ENCODE assay signal across 22 mouse cellular contexts in the genomic region with DNA sequence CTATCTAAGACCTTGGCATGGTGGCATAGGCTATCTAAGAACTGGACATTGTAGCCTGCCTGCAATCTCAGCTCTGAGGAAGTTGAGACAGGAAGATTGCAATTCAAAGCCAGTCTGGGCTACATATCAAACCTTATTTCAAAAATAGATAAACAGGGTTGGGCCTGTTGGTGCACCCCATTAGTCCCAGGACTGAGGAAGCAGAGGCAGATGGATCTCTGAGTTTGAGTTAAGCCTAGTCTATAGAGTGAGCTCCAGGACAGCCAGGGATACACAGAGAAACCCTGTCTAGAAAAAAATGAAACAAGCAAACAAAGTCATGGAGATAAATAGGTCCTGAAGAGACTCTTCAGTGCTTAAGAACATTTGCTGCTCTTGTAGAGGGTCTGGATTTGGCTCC. TPM values are rescaled to one million over a fixed set of nuclear protein-coding genes. Genes with fewer than 3 reads are reported as not detected.
A peak's percentile ranks its signal among the peaks of the same experiment; 100 is the strongest.
DNase-seq lines count a peak whose midpoint lies in the region; ATAC-seq and TF ChIP-seq lines count a peak whose summit lies in the region.
"Had no signal": no experiment of that assay in that cellular context is flagged by ENCODE, and none has a peak within 500 bp of the region (broad histone marks: within the 10 kb centered on the region; RNA-seq: fewer than 3 reads in every experiment).

No protein-coding gene starts in this region.

- no peaks in the 10 kb centered on the region for H3K9me3 ChIP-seq in heart, embryonic 11.5 days (replicated peaks; ENCODE audit: control insufficient read depth, low read length)
- H3K9me3 ChIP-seq in intestine, embryonic 14.5 days (ENCODE audit: control insufficient read depth, low read length), result no peaks in the 10 kb centered on the region
- no peaks in the 10 kb centered on the region for H3K9me3 ChIP-seq in intestine, postnatal 0 days (ENCODE audit: control insufficient read depth)
- H3K9me3 ChIP-seq in midbrain, embryonic 11.5 days (ENCODE audit: control insufficient read depth, low read length), result no peaks in the 10 kb centered on the region
- no peaks in the 10 kb centered on the region for H3K9me3 ChIP-seq in midbrain, embryonic 14.5 days (ENCODE audit: control insufficient read depth, low read length)
- no peaks in the 10 kb centered on the region for H3K9me3 ChIP-seq in neural tube, embryonic 15.5 days (replicated peaks)

- TF ChIP-seq CTCF in intestine, postnatal 0 days (IDR thresholded peaks at IDR 0.05; ENCODE audit: low read depth), result no peak

- peaks cover 3% of the 10 kb centered on the region; the same call in 1 of the 2 replicates for H3K27me3 ChIP-seq in heart, embryonic 11.5 days (ENCODE audit: control insufficient read depth, insufficient read depth, low read length)
- H3K27me3 ChIP-seq in intestine, embryonic 14.5 days (replicated peaks; ENCODE audit: control insufficient read depth, insufficient read depth, low read length), result no peaks in the 10 kb centered on the region
- no peaks in the 10 kb centered on the region for H3K27me3 ChIP-seq in intestine, postnatal 0 days (replicated peaks; ENCODE audit: control insufficient read depth, insufficient read depth, low read length)
- H3K27me3 ChIP-seq in midbrain, embryonic 11.5 days (ENCODE audit: control insufficient read depth, insufficient read depth, low read length), result no peaks in the 10 kb centered on the region
- H3K27me3 ChIP-seq in midbrain, embryonic 14.5 days (ENCODE audit: control insufficient read depth, insufficient read depth, low read length), result no peaks in the 10 kb centered on the region
- no peaks in the 10 kb centered on the region for H3K27me3 ChIP-seq in neural tube, embryonic 15.5 days (replicated peaks)
- H3K27me3 ChIP-seq: CH12.LX had no signal

- H3K27ac ChIP-seq in heart, embryonic 11.5 days (ENCODE audit: low read depth, low read length), result no peak overlapping the region
- no peak overlapping the region for H3K27ac ChIP-seq in intestine, embryonic 14.5 days (ENCODE audit: low read depth)
- no peak overlapping the region for H3K27ac ChIP-seq in intestine, postnatal 0 days (ENCODE audit: low read depth, low read length)
- no peak overlapping the region for H3K27ac ChIP-seq in midbrain, embryonic 11.5 days (ENCODE audit: low read depth, low read length)
- no peak overlapping the region for H3K27ac ChIP-seq in midbrain, embryonic 14.5 days (replicated peaks; ENCODE audit: low read depth, low read length)
- H3K27ac ChIP-seq in neural tube, embryonic 15.5 days (replicated peaks), result no peak overlapping the region

- H3K4me3 ChIP-seq in heart, embryonic 11.5 days (ENCODE audit: low read depth, low read length), result no peak overlapping the region
- no peak overlapping the region for H3K4me3 ChIP-seq in intestine, embryonic 14.5 days (ENCODE audit: low read depth, low read length)
- H3K4me3 ChIP-seq in intestine, postnatal 0 days (ENCODE audit: low read depth, low read length), result no peak overlapping the region
- no peak overlapping the region for H3K4me3 ChIP-seq in midbrain, embryonic 11.5 days (ENCODE audit: low read depth, low read length)
- no peak overlapping the region for H3K4me3 ChIP-seq in midbrain, embryonic 14.5 days (replicated peaks; ENCODE audit: low read depth, low read length)
- no peak overlapping the region for H3K4me3 ChIP-seq in neural tube, embryonic 15.5 days (replicated peaks)

- DNase-seq in heart, adult 11 months, result peak; percentile 61
- peak; percentile 32 for DNase-seq in intestine, embryonic 14.5 days (ENCODE audit: low spot score)
- DNase-seq in midbrain, embryonic 11.5 days (ENCODE audit: low spot score, missing footprints), result peak; percentile 72
- DNase-seq in midbrain, embryonic 14.5 days, result no peak
- peak; percentile 6 for DNase-seq in neural tube, embryonic 10.5 days (ENCODE audit: extremely low spot score, low spot score)
- DNase-seq: adrenal gland, adult 2 months; adrenal gland, adult 8-10 months; adrenal gland, postnatal 10 days; adrenal gland, postnatal 14 days; adrenal gland, postnatal 25 days; adrenal gland, postnatal 36 days; B cell, adult 2 months; cerebellum, adult 11 months; cerebellum, adult 11-12 months had no signal

- no peak for ATAC-seq in heart, embryonic 11.5 days (replicated peaks; ENCODE audit: insufficient number of reproducible peaks, low FRiP score, low TSS enrichment)
- ATAC-seq in intestine, embryonic 14.5 days (replicated peaks; ENCODE audit: low FRiP score, low TSS enrichment, low read depth), result no peak
- no peak for ATAC-seq in intestine, postnatal 0 days
- ATAC-seq in midbrain, embryonic 11.5 days (ENCODE audit: low FRiP score), result no peak
- ATAC-seq in midbrain, embryonic 14.5 days (ENCODE audit: low FRiP score, low TSS enrichment), result no peak
- no peak for ATAC-seq in neural tube, embryonic 15.5 days (ENCODE audit: low FRiP score)
- ATAC-seq: activated CD4-positive, CD25-positive, alpha-beta regulatory T cell, adult 4 months; CD4-positive, CD25-positive, alpha-beta regulatory T cell, adult 4 months; Patski had no signal

- H3K4me1 ChIP-seq in heart, embryonic 11.5 days (ENCODE audit: control insufficient read depth, insufficient read depth, low read length), result no peaks in the 10 kb centered on the region
- no peaks in the 10 kb centered on the region; the same call in 1 of the 2 replicates for H3K4me1 ChIP-seq in intestine, embryonic 14.5 days (replicated peaks; ENCODE audit: control insufficient read depth, insufficient read depth, low read length)
- no peaks in the 10 kb centered on the region for H3K4me1 ChIP-seq in intestine, postnatal 0 days (replicated peaks; ENCODE audit: control insufficient read depth, insufficient read depth, low read length)
- H3K4me1 ChIP-seq in midbrain, embryonic 11.5 days (ENCODE audit: control insufficient read depth, insufficient read depth, low read length), result no peaks in the 10 kb centered on the region
- H3K4me1 ChIP-seq in midbrain, embryonic 14.5 days (ENCODE audit: control insufficient read depth, insufficient read depth, low read length), result no peaks in the 10 kb centered on the region
- H3K4me1 ChIP-seq in neural tube, embryonic 15.5 days, result no peaks in the 10 kb centered on the region

- no peak overlapping the region for H3K9ac ChIP-seq in heart, embryonic 11.5 days (ENCODE audit: low read depth, low read length)
- no peak overlapping the region for H3K9ac ChIP-seq in intestine, embryonic 14.5 days (ENCODE audit: low read length)
- H3K9ac ChIP-seq in intestine, postnatal 0 days (ENCODE audit: low read depth, low read length), result no peak overlapping the region
- H3K9ac ChIP-seq in midbrain, embryonic 11.5 days (ENCODE audit: low read length), result no peak overlapping the region
- no peak overlapping the region for H3K9ac ChIP-seq in midbrain, embryonic 14.5 days (replicated peaks; ENCODE audit: low read length)
- H3K9ac ChIP-seq in neural tube, embryonic 15.5 days (replicated peaks), result no peak overlapping the region

- H3K36me3 ChIP-seq in heart, embryonic 11.5 days (ENCODE audit: control insufficient read depth, insufficient read depth, low read length), result no peaks in the 10 kb centered on the region
- H3K36me3 ChIP-seq in intestine, embryonic 14.5 days (ENCODE audit: control insufficient read depth, insufficient read depth, low read length), result no peaks in the 10 kb centered on the region
- no peaks in the 10 kb centered on the region for H3K36me3 ChIP-seq in intestine, postnatal 0 days (ENCODE audit: control insufficient read depth, insufficient read depth)
- no peaks in the 10 kb centered on the region for H3K36me3 ChIP-seq in midbrain, embryonic 11.5 days (ENCODE audit: control insufficient read depth, insufficient read depth, low read length)
- H3K36me3 ChIP-seq in midbrain, embryonic 14.5 days (ENCODE audit: control insufficient read depth, insufficient read depth, low read length), result no peaks in the 10 kb centered on the region
- no peaks in the 10 kb centered on the region for H3K36me3 ChIP-seq in neural tube, embryonic 15.5 days
- H3K36me3 ChIP-seq: G1E had no signal

- no peak overlapping the region for H3K4me2 ChIP-seq in heart, embryonic 11.5 days
- no peak overlapping the region for H3K4me2 ChIP-seq in intestine, embryonic 14.5 days (ENCODE audit: low read length)
- no peak overlapping the region for H3K4me2 ChIP-seq in intestine, postnatal 0 days (replicated peaks; ENCODE audit: low read depth)
- H3K4me2 ChIP-seq in midbrain, embryonic 11.5 days, result no peak overlapping the region
- H3K4me2 ChIP-seq in midbrain, embryonic 14.5 days (ENCODE audit: low read length), result no peak overlapping the region
- H3K4me2 ChIP-seq in neural tube, embryonic 15.5 days, result no peak overlapping the region

RNA-seq across cellular contexts. Expression of gene Pax3, which starts 32.9 kb away (rescaled TPM):
- 0.19 and 0.24 TPM in 2 replicates for polyA plus RNA-seq in heart, embryonic 11.5 days (2014; fragmentation: Nextera tagmentation; extraction: Ambion mirVana)
- polyA plus RNA-seq in intestine, embryonic 14.5 days (2014; fragmentation: Nextera tagmentation; extraction: Ambion mirVana), result not detected in 2 replicates
- polyA plus RNA-seq in intestine, postnatal 0 days (2015; fragmentation: Nextera tagmentation; extraction: Ambion mirVana), result not detected in 2 replicates
- 38.1 and 41.5 TPM in 2 replicates for polyA plus RNA-seq in midbrain, embryonic 11.5 days (2014; fragmentation: Nextera tagmentation; extraction: Ambion mirVana)
- 16.0 and 23.6 TPM in 2 replicates for polyA plus RNA-seq in midbrain, embryonic 14.5 days (2014; fragmentation: Nextera tagmentation; extraction: Ambion mirVana)
- polyA plus RNA-seq in neural tube, embryonic 15.5 days (2015; fragmentation: Nextera tagmentation; extraction: Ambion mirVana), result 2.5 and 3.4 TPM in 2 replicates
- polyA plus RNA-seq: adrenal gland, adult 2 months; CD4-positive, CD25-positive, alpha-beta regulatory T cell, adult 4 months had no signal
